Mouse (Mus musculus): ENCODE measurements around the gene Cdhr5.

- no peak for TF ChIP-seq CTCF (IDR thresholded peaks at IDR 0.05; ENCODE audit: control insufficient read depth, insufficient read depth, low read length)
- TF ChIP-seq POLR2A (IDR thresholded peaks at IDR 0.05; ENCODE audit: borderline replicate concordance, control insufficient read depth, low read depth, low read length), result no peak
Observed at GRCm38 (mm10) chr7:141319446-141319845, 42.9 kb upstream of the Cdhr5 start.
